25 mouse cellular contexts compared by ENCODE assay signal in the genomic region with DNA sequence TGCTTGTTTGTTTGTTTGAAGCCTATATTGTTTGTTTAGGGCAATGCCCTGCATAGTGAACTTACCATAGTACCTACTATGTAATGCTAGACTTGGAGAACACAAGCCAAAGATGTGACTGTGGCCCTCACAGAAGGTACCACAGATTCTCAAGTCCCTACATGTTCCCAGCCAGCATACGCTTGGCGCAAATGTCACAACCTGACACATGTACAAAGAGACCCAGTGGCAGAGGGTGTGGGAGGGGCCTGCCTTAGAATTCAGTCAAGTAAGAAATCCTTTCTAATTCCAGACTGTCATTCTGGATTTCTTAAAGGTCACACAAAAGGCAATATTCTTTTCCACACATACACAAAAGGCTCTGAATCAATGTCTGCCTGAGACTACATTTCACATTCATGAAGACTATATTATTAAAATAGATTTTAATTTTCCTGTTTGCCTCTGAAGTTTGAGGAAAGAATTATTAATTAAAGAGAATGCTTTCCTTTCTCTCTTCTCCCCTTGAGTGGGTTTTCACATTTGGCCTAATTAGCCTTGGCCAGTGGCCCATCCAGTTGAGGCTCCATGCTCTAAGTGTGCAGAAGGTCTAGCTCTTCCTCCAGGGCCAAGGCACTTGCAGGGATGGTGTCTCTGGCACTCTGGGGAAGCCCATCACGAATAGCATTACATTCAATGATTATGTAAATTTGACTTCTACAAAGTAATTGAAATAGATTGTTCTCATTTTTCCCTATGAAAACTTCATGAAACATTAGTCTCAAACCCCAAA.
A peak's percentile ranks its signal among the peaks of the same experiment; 100 is the strongest.
DNase-seq lines count a peak whose midpoint lies in the region; ATAC-seq and TF ChIP-seq lines count a peak whose summit lies in the region.
"Had no signal": no experiment of that assay in that cellular context is flagged by ENCODE, and none has a peak within 500 bp of the region (broad histone marks: within the 10 kb centered on the region; RNA-seq: fewer than 3 reads in every experiment).

No protein-coding gene starts in this region.

- no peak overlapping the region for H3K9ac ChIP-seq in forebrain, embryonic 13.5 days
- H3K9ac ChIP-seq in hindbrain, postnatal 0 days (replicated peaks; ENCODE audit: low read length), result no peak overlapping the region
- no peak overlapping the region for H3K9ac ChIP-seq in hindbrain, embryonic 14.5 days
- H3K9ac ChIP-seq in midbrain, postnatal 0 days (replicated peaks; ENCODE audit: low read length, poor library complexity, severe bottlenecking), result no peak overlapping the region
- no peak overlapping the region for H3K9ac ChIP-seq in midbrain, embryonic 13.5 days (replicated peaks)
- H3K9ac ChIP-seq: embryonic facial prominence, embryonic 13.5 days; forebrain, postnatal 0 days; heart, embryonic 12.5 days; heart, embryonic 15.5 days; hindbrain, embryonic 13.5 days had no signal

- TF ChIP-seq CTCF in hindbrain, postnatal 0 days (IDR thresholded peaks at IDR 0.05; ENCODE audit: low read depth), result no peak
- no peak for TF ChIP-seq CTCF in midbrain, postnatal 0 days (IDR thresholded peaks at IDR 0.05)

- H3K27ac ChIP-seq in forebrain, embryonic 13.5 days, result no peak overlapping the region
- H3K27ac ChIP-seq in forebrain, embryonic 10.5 days, result no peak overlapping the region
- H3K27ac ChIP-seq in hindbrain, postnatal 0 days, result no peak overlapping the region
- H3K27ac ChIP-seq in hindbrain, embryonic 14.5 days, result no peak overlapping the region
- no peak overlapping the region for H3K27ac ChIP-seq in midbrain, postnatal 0 days (ENCODE audit: low read depth, low read length)
- H3K27ac ChIP-seq in midbrain, embryonic 13.5 days, result no peak overlapping the region
- H3K27ac ChIP-seq: embryonic facial prominence, embryonic 13.5 days; heart, embryonic 15.5 days; hindbrain, embryonic 10.5 days; hindbrain, embryonic 13.5 days had no signal

- 48% methylated on average over 3 of the region's 3 CpGs for WGBS in forebrain, embryonic 13.5 days
- WGBS in forebrain, embryonic 10.5 days, result 80% methylated on average over 3 of the region's 3 CpGs
- WGBS in hindbrain, postnatal 0 days, result 59% methylated on average over 3 of the region's 3 CpGs
- 52% methylated on average over 3 of the region's 3 CpGs for WGBS in hindbrain, embryonic 14.5 days
- WGBS in midbrain, postnatal 0 days, result 63% methylated on average over 3 of the region's 3 CpGs
- whole genome bisulfite sequencing in midbrain, embryonic 13.5 days, result 53% methylated on average over 3 of the region's 3 CpGs

- H3K36me3 ChIP-seq in forebrain, embryonic 13.5 days (ENCODE audit: poor library complexity, severe bottlenecking), result no peaks in the 10 kb centered on the region
- H3K36me3 ChIP-seq in forebrain, embryonic 10.5 days (replicated peaks), result no peaks in the 10 kb centered on the region
- H3K36me3 ChIP-seq in hindbrain, postnatal 0 days (ENCODE audit: insufficient read depth, low read length), result no peaks in the 10 kb centered on the region
- no peaks in the 10 kb centered on the region for H3K36me3 ChIP-seq in hindbrain, embryonic 14.5 days (replicated peaks; ENCODE audit: control insufficient read depth, insufficient read depth)
- no peaks in the 10 kb centered on the region for H3K36me3 ChIP-seq in midbrain, postnatal 0 days (ENCODE audit: insufficient read depth, low read length)
- H3K36me3 ChIP-seq in midbrain, embryonic 13.5 days, result no peaks in the 10 kb centered on the region
- H3K36me3 ChIP-seq: embryonic facial prominence, embryonic 13.5 days; heart, embryonic 12.5 days; heart, embryonic 15.5 days; hindbrain, embryonic 10.5 days; hindbrain, embryonic 13.5 days had no signal

- peak; percentile 53; the same call in 1 of the 2 replicates for ATAC-seq in forebrain, embryonic 13.5 days
- ATAC-seq in hindbrain, postnatal 0 days, result no peak
- ATAC-seq in hindbrain, embryonic 14.5 days (ENCODE audit: low FRiP score), result no peak
- no peak for ATAC-seq in midbrain, postnatal 0 days (ENCODE audit: low FRiP score)
- no peak for ATAC-seq in midbrain, embryonic 13.5 days
- ATAC-seq: activated CD4-positive, CD25-positive, alpha-beta regulatory T cell, adult 4 months; forebrain, postnatal 0 days; intestine, postnatal 0 days had no signal

- DNase-seq in cerebellum, postnatal 10 days, result peak; percentile 24 to 51
- no peak for DNase-seq in cerebellum, postnatal 36 days
- no peak for DNase-seq in forebrain, embryonic 10.5 days (ENCODE audit: extremely low spot score, low spot score)
- peak; percentile 20 for DNase-seq in hindbrain, postnatal 0 days (ENCODE audit: low spot score)
- no peak for DNase-seq in hindbrain, embryonic 14.5 days (ENCODE audit: low spot score)
- peak; percentile 19 for DNase-seq in midbrain, postnatal 0 days (ENCODE audit: low spot score)
- DNase-seq: adrenal gland, adult 8-10 months; adrenal gland, postnatal 25 days; cerebellum, adult 2 months; cerebellum, adult 9-11 months; forebrain, postnatal 0 days; gastrocnemius, postnatal 25 days; heart, adult 18-20 months; heart, postnatal 10 days; heart, postnatal 36 days; kidney, adult 2 months had no signal

- peaks cover 3% of the 10 kb centered on the region; the same call in 1 of the 2 replicates for H3K4me1 ChIP-seq in forebrain, embryonic 13.5 days
- H3K4me1 ChIP-seq in forebrain, embryonic 10.5 days, result peaks cover 3% of the 10 kb centered on the region; the same call in 1 of the 2 replicates
- 0 out of 2 replicates have a peak, but pooled peaks cover 3% of the 10 kb centered on the region for H3K4me1 ChIP-seq in hindbrain, postnatal 0 days (ENCODE audit: insufficient read depth, low read length)
- no peaks in the 10 kb centered on the region; the same call in 1 of the 2 replicates for H3K4me1 ChIP-seq in hindbrain, embryonic 14.5 days (replicated peaks; ENCODE audit: control insufficient read depth, insufficient read depth, low read length)
- H3K4me1 ChIP-seq in midbrain, postnatal 0 days (ENCODE audit: insufficient read depth, low read length), result no peaks in the 10 kb centered on the region
- 0 out of 2 replicates have a peak, but pooled peaks cover 11% of the 10 kb centered on the region for H3K4me1 ChIP-seq in midbrain, embryonic 13.5 days (replicated peaks)
- H3K4me1 ChIP-seq: heart, embryonic 12.5 days; heart, embryonic 15.5 days had no signal

- no peaks in the 10 kb centered on the region for H3K27me3 ChIP-seq in forebrain, embryonic 13.5 days
- no peaks in the 10 kb centered on the region for H3K27me3 ChIP-seq in forebrain, embryonic 10.5 days (ENCODE audit: poor library complexity, severe bottlenecking)
- H3K27me3 ChIP-seq in hindbrain, postnatal 0 days (ENCODE audit: insufficient read depth, low read length), result no peaks in the 10 kb centered on the region
- H3K27me3 ChIP-seq in hindbrain, embryonic 14.5 days (ENCODE audit: control insufficient read depth, insufficient read depth, low read length), result no peaks in the 10 kb centered on the region
- no peaks in the 10 kb centered on the region for H3K27me3 ChIP-seq in midbrain, postnatal 0 days (ENCODE audit: insufficient read depth, low read length)
- H3K27me3 ChIP-seq in midbrain, embryonic 13.5 days, result no peaks in the 10 kb centered on the region
- H3K27me3 ChIP-seq: embryonic facial prominence, embryonic 13.5 days; heart, embryonic 12.5 days; heart, embryonic 15.5 days; hindbrain, embryonic 13.5 days had no signal

- no peak overlapping the region for H3K4me2 ChIP-seq in forebrain, embryonic 13.5 days
- H3K4me2 ChIP-seq in hindbrain, postnatal 0 days (ENCODE audit: low read depth, low read length), result no peak overlapping the region
- no peak overlapping the region for H3K4me2 ChIP-seq in hindbrain, embryonic 14.5 days (replicated peaks)
- H3K4me2 ChIP-seq in midbrain, postnatal 0 days (ENCODE audit: low read depth, low read length, poor library complexity, severe bottlenecking), result no peak overlapping the region
- no peak overlapping the region for H3K4me2 ChIP-seq in midbrain, embryonic 13.5 days (replicated peaks)
- H3K4me2 ChIP-seq: embryonic facial prominence, embryonic 13.5 days; heart, embryonic 12.5 days; heart, embryonic 15.5 days; hindbrain, embryonic 13.5 days had no signal

- H3K9me3 ChIP-seq in forebrain, embryonic 13.5 days (replicated peaks), result no peaks in the 10 kb centered on the region
- no peaks in the 10 kb centered on the region for H3K9me3 ChIP-seq in forebrain, embryonic 10.5 days
- no peaks in the 10 kb centered on the region for H3K9me3 ChIP-seq in hindbrain, postnatal 0 days (ENCODE audit: low read length)
- H3K9me3 ChIP-seq in hindbrain, embryonic 14.5 days (ENCODE audit: control insufficient read depth, low read length), result no peaks in the 10 kb centered on the region
- no peaks in the 10 kb centered on the region for H3K9me3 ChIP-seq in midbrain, postnatal 0 days (ENCODE audit: low read length)
- no peaks in the 10 kb centered on the region for H3K9me3 ChIP-seq in midbrain, embryonic 13.5 days
- H3K9me3 ChIP-seq: embryonic facial prominence, embryonic 13.5 days; heart, embryonic 12.5 days; heart, embryonic 15.5 days; hindbrain, embryonic 10.5 days; hindbrain, embryonic 13.5 days had no signal

- H3K4me3 ChIP-seq in forebrain, embryonic 13.5 days, result no peak overlapping the region
- no peak overlapping the region for H3K4me3 ChIP-seq in forebrain, embryonic 10.5 days
- H3K4me3 ChIP-seq in hindbrain, postnatal 0 days (ENCODE audit: low read length), result no peak overlapping the region
- no peak overlapping the region for H3K4me3 ChIP-seq in hindbrain, embryonic 14.5 days (replicated peaks; ENCODE audit: low read length)
- H3K4me3 ChIP-seq in midbrain, postnatal 0 days (ENCODE audit: low read depth, low read length), result no peak overlapping the region
- H3K4me3 ChIP-seq in midbrain, embryonic 13.5 days (replicated peaks), result no peak overlapping the region
- H3K4me3 ChIP-seq: embryonic facial prominence, embryonic 13.5 days; heart, embryonic 12.5 days; heart, embryonic 15.5 days; hindbrain, embryonic 10.5 days; hindbrain, embryonic 13.5 days had no signal

Comparison
In these comparisons a context has a peak if more than half of its experiments do, and no peak if none do; other contexts are left out.
1. DNase-seq: peak in cerebellum, postnatal 10 days (2 of 2), hindbrain, postnatal 0 days (single experiment) and midbrain, postnatal 0 days (single experiment); none in cerebellum, postnatal 36 days (0 of 2), forebrain, embryonic 10.5 days (single experiment) and hindbrain, embryonic 14.5 days (single experiment).